Mouse (Mus musculus) stomach, postnatal 0 days (tissue): ENCODE results near the gene Col17a1.

Source experiments
- CTCF ChIP-seq: IDR thresholded peaks from 2 replicates; pipeline ENCODE4 v1.5.1; 2016; ENCODE audit warnings: antibody characterized with exemption, low read depth, mild to moderate bottlenecking, moderate library complexity
- EP300 ChIP-seq: optimal IDR thresholded peaks from 2 replicates; pipeline ENCODE3; 2016; ENCODE audit warnings: antibody characterized with exemption

DNA sequence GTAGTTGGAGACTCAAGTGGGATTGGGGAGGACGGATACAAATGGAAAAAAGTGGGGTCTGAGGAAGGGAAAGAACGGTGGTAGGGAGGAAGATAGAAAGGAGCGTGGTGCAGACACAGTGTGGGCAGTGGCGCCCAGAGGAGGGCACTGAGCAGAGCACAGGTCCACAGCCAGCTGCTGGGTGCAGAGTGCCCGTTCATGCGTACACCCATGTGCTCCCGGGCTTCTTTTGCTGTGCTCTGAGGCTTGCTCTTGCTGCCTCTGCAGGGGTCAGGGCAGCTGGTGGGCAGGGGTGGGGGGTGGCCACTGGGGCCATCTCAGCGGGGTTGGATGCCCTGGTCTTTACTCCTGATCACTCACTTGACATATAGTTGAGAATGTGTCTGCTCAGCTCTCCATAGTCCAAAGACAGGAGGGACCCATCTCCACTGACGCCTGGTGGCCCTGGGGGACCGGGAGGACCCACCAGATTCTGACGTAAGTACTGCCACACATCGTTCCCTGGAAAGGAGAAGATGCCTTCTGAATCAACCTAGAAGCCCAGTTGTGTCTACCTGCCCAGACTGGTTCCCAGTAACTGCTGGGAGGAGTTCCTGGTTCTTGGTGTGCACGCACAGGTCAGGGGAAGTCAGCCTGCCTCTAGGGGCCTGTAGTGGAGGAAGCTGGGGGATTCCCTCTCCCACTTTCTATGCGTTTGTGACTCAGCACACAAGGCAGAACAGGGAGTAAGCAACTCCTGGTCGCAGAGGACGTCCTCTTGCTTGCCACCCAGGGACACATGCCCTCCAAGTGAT lies 41.3 kb downstream of the Col17a1 start:
- TF ChIP-seq CTCF, result no peak
- no peak for TF ChIP-seq EP300
